Mouse (Mus musculus) cortical plate, adult 2 months (tissue): ENCODE measurements around the gene Fbxl16. TPM values are rescaled to one million over a fixed set of nuclear protein-coding genes. Genes with fewer than 3 reads are reported as not detected.

ENCODE experiments used
- H3K27ac ChIP-seq: fragments of 200-500 bp; 2 replicates; pipeline ENCODE4 v1.5.1; 2012; ENCODE audit warnings: low read length, control low read depth, inconsistent platforms; ENCODE audit not compliant: insufficient read depth
- H3K4me1 ChIP-seq: fragments of 200-500 bp; 2 replicates; pipeline ENCODE4 v1.6.1; 2011; ENCODE audit warnings: low read length; ENCODE audit not compliant: control insufficient read depth, insufficient read depth
- H3K4me3 ChIP-seq: fragments of 200-500 bp; 2 replicates; pipeline ENCODE4 v1.5.1; 2011; ENCODE audit warnings: mild to moderate bottlenecking, low read length, control low read depth; ENCODE audit not compliant: insufficient read depth
- CTCF ChIP-seq: fragments of 200-500 bp; IDR thresholded peaks from 2 replicates; pipeline ENCODE4 v1.5.1; 2011; ENCODE audit warnings: mild to moderate bottlenecking, control low read depth, low read length; ENCODE audit not compliant: insufficient read depth; ENCODE audit errors: extremely low read depth
- POLR2A ChIP-seq: fragments of 200-500 bp; IDR thresholded peaks from 2 replicates; pipeline ENCODE4 v1.6.1; 2011; ENCODE audit warnings: mild to moderate bottlenecking, low read length, control low read depth; ENCODE audit not compliant: insufficient read depth; ENCODE audit errors: extremely low read depth
- polyA plus RNA-seq: library from polyadenylated mRNA; depleted of rRNA; stranded (reverse); fragments of >200 nt; gene quantifications from 2 replicates; pipeline ENCODE4 v1.2.3, GENCODE M21; 2012

Fbxl16 gene
- polyA plus RNA-seq, 1 experiment: 731 TPM

DNA sequence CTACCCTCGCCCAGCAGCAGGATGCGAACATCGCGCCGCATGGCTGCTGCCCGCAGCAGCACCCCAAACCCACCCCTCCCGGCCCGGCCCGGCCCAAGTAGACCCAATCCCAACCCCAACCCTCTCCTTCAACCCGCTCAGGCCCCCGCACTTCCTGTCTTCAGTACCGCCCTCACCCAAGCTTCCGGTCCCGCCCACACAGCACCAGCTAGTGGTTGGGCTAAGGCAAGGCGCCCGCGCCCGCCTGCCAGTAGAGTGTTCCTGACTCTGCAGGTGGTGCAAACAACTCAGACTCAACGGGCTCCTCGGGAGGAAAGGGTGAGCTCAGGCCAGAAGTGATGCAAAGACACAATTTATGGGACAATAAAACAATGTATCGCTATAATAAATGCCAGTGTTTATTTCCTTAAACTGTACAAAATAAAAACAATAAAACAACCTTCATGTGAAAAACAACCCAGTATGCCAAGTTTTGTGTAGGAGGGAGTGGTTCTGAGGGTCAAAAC lies 35.6 kb downstream of the Fbxl16 start, which contains the start of gene Rhot2:
Gene Rhot2, minus strand, starts transcription at position 456 of the 506 bp plus-strand sequence.
- TF ChIP-seq CTCF (no peak), POLR2A (peak; percentile 71; the same call in 1 of the 2 replicates)
- peak within 1 kb of the TSS; percentile 85 for H3K4me3 ChIP-seq
- H3K27ac ChIP-seq: peak within 1 kb of the TSS; percentile 82
- H3K4me1 ChIP-seq: peaks cover 5% of the 10 kb centered on the region

DNA sequence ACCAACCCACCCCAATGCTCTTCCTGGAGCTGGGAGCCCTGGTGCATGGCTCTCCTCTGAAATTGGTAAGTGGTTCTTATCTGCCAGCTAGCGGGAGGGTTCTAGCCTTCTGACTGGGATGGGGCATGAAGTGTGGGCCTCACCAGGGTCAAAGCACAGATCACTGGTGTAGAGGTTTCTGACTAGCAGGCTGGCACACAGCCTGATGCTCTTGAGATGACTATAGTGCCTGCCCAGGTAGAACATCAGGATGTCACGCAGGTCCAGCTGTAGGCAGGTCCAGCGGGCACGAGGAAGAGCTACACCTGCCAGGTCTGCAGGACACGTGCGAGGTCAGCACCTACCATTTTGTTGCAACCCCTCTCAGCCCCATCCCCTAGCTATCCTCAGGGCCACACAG lies 51.3 kb downstream of the Fbxl16 start:
- H3K4me3 ChIP-seq: peak overlapping the region; percentile 57
- H3K27ac ChIP-seq: no peak overlapping the region
- TF ChIP-seq CTCF (no peak), POLR2A (no peak)
- peaks cover 3% of the 10 kb centered on the region; the same call in 1 of the 2 replicates for H3K4me1 ChIP-seq

DNA sequence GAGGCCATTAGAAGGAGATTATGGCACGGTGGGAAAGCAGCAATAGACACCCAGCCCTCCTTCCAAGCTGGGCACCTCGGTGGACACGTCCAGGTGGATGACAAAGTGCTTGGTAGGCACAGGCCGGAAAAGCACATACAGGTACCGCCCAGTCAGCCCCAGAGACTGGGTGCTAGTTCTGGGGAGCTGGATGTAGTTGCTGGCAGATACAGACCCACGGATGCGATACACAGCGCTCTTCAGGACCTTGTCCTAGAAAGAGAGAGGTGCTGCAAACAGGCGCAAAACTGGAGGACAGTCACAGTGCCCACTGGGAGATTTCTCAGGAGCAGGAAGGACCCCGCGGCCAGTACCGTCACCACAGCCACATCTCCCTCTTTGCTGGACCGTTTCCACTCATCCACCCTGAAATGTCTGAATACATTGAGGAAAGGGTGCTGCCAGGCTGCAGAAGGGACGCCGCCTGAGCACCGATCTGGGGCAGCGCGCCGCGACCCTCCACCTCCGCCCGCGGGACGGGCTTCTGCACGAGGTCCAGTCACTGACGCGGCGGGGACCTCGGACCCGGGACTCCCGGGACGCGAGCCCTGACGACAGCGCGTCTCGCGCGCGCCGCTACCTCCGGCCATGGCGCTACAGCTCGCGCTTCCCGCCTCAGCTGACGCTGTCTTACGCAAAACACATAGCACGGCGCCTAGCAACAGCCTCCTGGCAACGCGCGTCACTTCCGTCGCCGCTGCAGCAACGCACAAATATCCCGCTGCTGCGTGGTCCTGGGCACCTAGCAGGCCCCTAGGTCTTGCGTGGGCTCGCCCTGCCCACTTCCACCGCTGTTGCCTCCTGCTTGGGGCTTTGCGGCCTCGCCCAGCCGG lies 52.2 kb downstream of the Fbxl16 start, which contains the start of gene Wdr90:
Gene Wdr90, minus strand, starts transcription at position 670 of the 872 bp plus-strand sequence.
- H3K27ac ChIP-seq: peak within 1 kb of the TSS; percentile 88
- no peak for TF ChIP-seq CTCF
- TF ChIP-seq POLR2A: peak; percentile 93
- peak within 1 kb of the TSS; percentile 57 for H3K4me3 ChIP-seq
- peaks cover 3% of the 10 kb centered on the region; the same call in 1 of the 2 replicates for H3K4me1 ChIP-seq

DNA sequence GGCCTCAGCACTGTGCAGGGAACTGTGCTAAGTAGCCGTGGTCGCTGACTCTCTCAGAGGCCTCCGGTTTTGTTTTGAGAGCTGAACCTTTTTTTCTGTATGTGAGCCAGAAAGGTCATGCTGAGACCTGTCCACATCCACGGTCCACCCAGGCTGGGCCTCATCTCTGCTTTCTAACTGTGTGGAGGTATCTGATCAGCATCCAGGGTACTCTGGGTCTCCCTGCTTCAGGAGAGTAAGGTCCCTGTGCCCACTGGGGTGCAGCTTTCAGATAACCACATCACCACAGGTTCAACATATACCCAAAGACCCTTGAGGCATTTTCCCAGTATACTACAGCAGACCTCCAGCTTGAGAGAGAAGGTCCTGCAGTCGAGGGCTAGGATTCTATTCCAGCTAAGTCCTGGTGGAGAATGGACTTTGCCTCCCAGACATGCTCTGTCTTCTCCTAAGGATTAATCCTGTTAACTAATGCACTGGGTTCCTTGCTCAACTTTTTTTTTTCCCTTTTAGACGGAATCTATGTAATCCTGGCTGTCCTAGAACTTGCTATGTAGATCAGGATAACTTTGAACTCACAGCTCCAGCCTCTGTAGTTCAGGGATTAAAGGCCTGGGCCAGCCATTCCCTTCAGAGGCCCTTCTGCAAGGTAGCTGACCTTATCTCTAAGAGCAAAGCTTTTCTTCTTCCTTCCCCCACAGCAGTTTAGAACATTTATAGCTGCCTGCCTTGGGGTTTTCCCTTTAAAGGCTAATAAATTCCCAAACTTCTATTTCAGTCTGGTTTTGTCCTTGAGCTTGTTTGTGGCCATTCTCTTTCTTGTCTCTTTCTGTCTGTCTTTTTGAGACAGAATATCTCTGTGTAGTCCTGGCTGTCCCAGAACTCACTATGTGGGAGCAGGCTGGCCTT lies 53.1 kb downstream of the Fbxl16 start:
- Histone ChIP-seq H3K4me3 (peak overlapping the region; percentile 57), H3K27ac (peak overlapping the region; percentile 88), H3K4me1 (peaks cover 3% of the 10 kb centered on the region)
- no peak for TF ChIP-seq POLR2A
- TF ChIP-seq CTCF: no peak

DNA sequence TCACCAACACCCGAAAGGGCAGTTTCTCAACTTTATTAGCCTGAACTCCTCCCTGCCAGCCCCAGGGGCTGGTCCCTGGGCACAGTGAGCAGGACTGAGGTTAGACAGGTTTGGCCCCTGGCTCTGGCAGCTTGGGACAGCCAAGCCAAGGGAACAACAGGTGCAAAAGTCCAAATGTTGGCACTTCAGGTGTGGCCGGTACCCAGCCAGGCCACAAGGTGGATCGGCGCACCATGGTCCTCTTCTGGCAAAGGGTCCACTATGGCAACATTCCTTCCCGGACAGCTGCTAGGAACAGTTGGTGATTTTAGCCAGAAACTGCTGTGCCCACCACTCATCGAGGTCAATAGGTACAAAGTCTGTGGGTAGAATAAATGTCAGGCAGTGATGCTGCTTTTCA lies 54.8 kb downstream of the Fbxl16 start:
- Histone ChIP-seq H3K27ac (no peak overlapping the region), H3K4me3 (no peak overlapping the region), H3K4me1 (peaks cover 6% of the 10 kb centered on the region)
- no peak for TF ChIP-seq POLR2A
- no peak for TF ChIP-seq CTCF

DNA sequence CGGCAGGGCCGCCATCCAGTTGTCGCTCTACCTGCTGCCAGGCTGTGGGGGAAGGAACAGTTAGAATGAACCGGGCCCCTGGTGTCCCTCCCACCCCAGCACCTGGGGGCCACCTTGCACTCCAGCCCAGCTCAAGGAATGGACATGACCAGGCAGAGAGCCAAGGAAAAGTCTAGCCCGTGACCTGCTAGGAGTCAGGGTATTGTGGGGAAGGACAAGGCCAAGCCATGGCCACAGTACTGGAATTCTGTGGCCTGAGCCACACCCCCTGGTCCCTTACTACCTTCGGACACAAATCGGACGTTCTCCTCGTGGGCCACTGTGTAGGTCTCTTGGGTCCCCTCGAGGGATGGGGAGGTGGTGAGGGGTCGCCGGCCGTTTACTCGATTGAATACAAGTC lies 55.4 kb downstream of the Fbxl16 start:
- Histone ChIP-seq H3K27ac (no peak overlapping the region), H3K4me3 (no peak overlapping the region), H3K4me1 (peaks cover 6% of the 10 kb centered on the region)
- TF ChIP-seq CTCF (no peak), POLR2A (no peak)

DNA sequence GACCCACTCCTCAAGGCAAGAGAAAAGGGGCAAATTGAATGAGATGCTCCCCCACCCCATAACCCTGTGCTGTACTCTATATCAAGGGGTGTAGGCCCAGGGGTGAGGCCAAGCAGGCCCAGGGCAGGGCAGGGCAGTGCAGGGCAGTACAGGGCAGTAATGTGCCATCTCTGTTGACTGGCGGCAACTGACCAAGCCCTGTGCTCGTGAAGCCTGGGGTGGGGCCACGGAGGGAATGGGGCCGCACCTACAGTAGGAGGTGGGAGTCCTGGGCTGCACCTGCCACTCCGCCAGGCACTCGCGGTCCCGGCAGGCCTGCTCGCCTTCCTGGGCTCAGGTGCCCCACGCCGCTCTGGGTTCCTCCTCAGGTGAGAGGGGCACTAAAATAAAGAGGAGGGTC lies 56.4 kb downstream of the Fbxl16 start:
- Histone ChIP-seq H3K27ac (no peak overlapping the region), H3K4me1 (peaks cover 6% of the 10 kb centered on the region), H3K4me3 (no peak overlapping the region)
- no peak for TF ChIP-seq CTCF
- no peak for TF ChIP-seq POLR2A

DNA sequence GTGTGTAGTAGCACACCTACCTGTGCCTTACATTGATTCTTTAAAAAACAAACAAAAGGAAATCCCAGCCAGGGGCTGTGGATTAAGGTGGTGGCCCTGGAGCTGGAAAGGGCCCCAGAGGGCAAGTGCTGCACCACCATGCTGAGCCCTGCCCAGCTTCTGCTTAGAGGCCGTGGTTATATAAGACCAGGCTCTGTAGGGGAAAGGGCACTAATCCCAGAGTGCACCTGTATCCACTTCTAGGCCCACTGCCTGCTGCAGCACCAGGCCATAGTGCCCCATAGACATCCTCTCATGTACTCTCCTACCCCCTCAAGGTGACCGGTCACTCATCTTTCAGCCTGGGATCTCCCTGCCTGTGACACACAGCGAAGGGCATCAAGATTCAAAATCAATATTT lies 57.3 kb downstream of the Fbxl16 start:
- TF ChIP-seq POLR2A (no peak), CTCF (no peak)
- Histone ChIP-seq H3K4me3 (no peak overlapping the region), H3K4me1 (peaks cover 3% of the 10 kb centered on the region; the same call in 1 of the 2 replicates), H3K27ac (no peak overlapping the region)

DNA sequence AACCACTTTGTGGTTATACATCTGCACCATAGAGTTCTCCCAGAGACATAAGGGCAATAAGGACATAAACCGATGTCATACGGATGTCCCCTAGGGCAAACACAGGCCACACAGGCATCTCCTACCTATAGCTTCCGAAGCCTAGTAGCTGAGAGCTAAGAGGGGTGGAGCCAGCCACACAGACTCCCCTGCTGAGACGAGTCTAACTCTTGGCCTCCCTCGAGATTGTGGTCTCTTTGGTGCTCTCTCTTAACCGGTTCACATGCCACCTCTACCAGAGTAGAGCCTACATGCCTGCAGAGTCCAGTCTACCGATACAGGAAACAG lies 58.6 kb downstream of the Fbxl16 start:
- Histone ChIP-seq H3K4me3 (peak overlapping the region; percentile 58), H3K4me1 (peaks cover 3% of the 10 kb centered on the region; the same call in 1 of the 2 replicates), H3K27ac (no peak overlapping the region)
- TF ChIP-seq CTCF (no peak), POLR2A (no peak)
